Mouse (Mus musculus) olfactory bulb, adult 2 months (tissue): Measurements from ENCODE around the gene Akap6. TPM values are rescaled to one million over a fixed set of nuclear protein-coding genes. Genes with fewer than 3 reads are reported as not detected.
A peak's percentile ranks its signal among the peaks of the same experiment; 100 is the strongest.

Source experiments
- H3K27ac ChIP-seq: fragments of 200-500 bp; 2 replicates; pipeline ENCODE4 v1.5.1; 2012; ENCODE audit warnings: low read depth, low read length; ENCODE audit not compliant: insufficient read depth
- H3K4me1 ChIP-seq: fragments of 200-500 bp; 2 replicates; pipeline ENCODE4 v1.6.1; 2012; ENCODE audit warnings: low read length; ENCODE audit not compliant: control insufficient read depth, insufficient read depth
- H3K4me3 ChIP-seq: fragments of 200-500 bp; 2 replicates; pipeline ENCODE4 v1.5.1; 2012; ENCODE audit warnings: mild to moderate bottlenecking, low read depth, low read length, moderate library complexity; ENCODE audit not compliant: insufficient read depth
- CTCF ChIP-seq: fragments of 200-500 bp; IDR thresholded peaks from 2 replicates; pipeline ENCODE4 v1.5.1; 2012; ENCODE audit warnings: low read depth, mild to moderate bottlenecking, low read length, moderate library complexity; ENCODE audit not compliant: insufficient read depth
- POLR2A ChIP-seq: fragments of 200-500 bp; IDR thresholded peaks from 2 replicates; pipeline ENCODE4 v1.6.1; 2012; ENCODE audit warnings: mild to moderate bottlenecking, low read depth, low read length, moderate library complexity; ENCODE audit not compliant: insufficient read depth
- WGBS: fragments of 180-500 bp; shearing (Covaris S2); methylation state at CpG from one replicate; pipeline ENCODE4 v1.1.7; 2018; 5-methylcytosine and 5-hydroxymethylcytosine counted together
- polyA plus RNA-seq: library from polyadenylated mRNA; stranded (reverse); fragments of >200 nt; gene quantifications from 2 replicates; pipeline ENCODE4 v1.2.4, GENCODE M21; 2012; ENCODE audit warnings: low replicate concordance; ENCODE audit not compliant: missing spikeins, insufficient read depth, insufficient read length

Akap6 gene
- polyA plus RNA-seq, 1 experiment: not detected

- no peak overlapping the region for H3K4me3 ChIP-seq
- TF ChIP-seq CTCF (no peak), POLR2A (no peak)
- peaks cover 10% of the 10 kb centered on the region for H3K4me1 ChIP-seq
- WGBS: 10% methylated on average over 4 of the region's 4 CpGs
- H3K27ac ChIP-seq: no peak overlapping the region
Observed at GRCm38 (mm10) chr12:52832230-52832629, 133.0 kb downstream of the Akap6 start.

- WGBS: 65% methylated on average over 6 of the region's 6 CpGs
- H3K4me1 ChIP-seq: peaks cover 10% of the 10 kb centered on the region
- no peak overlapping the region for H3K27ac ChIP-seq
- H3K4me3 ChIP-seq: no peak overlapping the region
- TF ChIP-seq CTCF: no peak
- no peak for TF ChIP-seq POLR2A
Observed at GRCm38 (mm10) chr12:52833141-52833540, 134.0 kb downstream of the Akap6 start.

- 76% methylated on average over 10 of the region's 10 CpGs for WGBS
- TF ChIP-seq CTCF: no peak
- TF ChIP-seq POLR2A: no peak
- peaks cover 10% of the 10 kb centered on the region for H3K4me1 ChIP-seq
- H3K27ac ChIP-seq: no peak overlapping the region
- no peak overlapping the region for H3K4me3 ChIP-seq
Observed at GRCm38 (mm10) chr12:52834074-52834473, 134.9 kb downstream of the Akap6 start.

GRCm38 (mm10) chr12:52834781-52835279, 135.6 kb downstream of the Akap6 start:
- Histone ChIP-seq H3K4me3 (no peak overlapping the region), H3K4me1 (peaks cover 10% of the 10 kb centered on the region), H3K27ac (no peak overlapping the region)
- WGBS: 54% methylated on average over 6 of the region's 6 CpGs
- TF ChIP-seq POLR2A: no peak
- no peak for TF ChIP-seq CTCF

GRCm38 (mm10) chr12:52835291-52835742, 136.1 kb downstream of the Akap6 start:
- H3K27ac ChIP-seq: no peak overlapping the region
- WGBS: 36% methylated on average over 6 of the region's 6 CpGs
- peaks cover 10% of the 10 kb centered on the region for H3K4me1 ChIP-seq
- TF ChIP-seq POLR2A (no peak), CTCF (no peak)
- no peak overlapping the region for H3K4me3 ChIP-seq

GRCm38 (mm10) chr12:52835914-52836546, 136.8 kb downstream of the Akap6 start:
- no peak overlapping the region for H3K4me3 ChIP-seq
- WGBS: 64% methylated on average over 12 of the region's 12 CpGs

GRCm38 (mm10) chr12:52845982-52846381, 146.8 kb downstream of the Akap6 start:
- Histone ChIP-seq H3K27ac (no peak overlapping the region), H3K4me3 (no peak overlapping the region), H3K4me1 (peaks cover 12% of the 10 kb centered on the region)
- TF ChIP-seq POLR2A (no peak), CTCF (no peak)
- WGBS: 97% methylated on average over 1 of the region's 1 CpGs

More at GRCm38 (mm10) chr12:52835914-52836546, 136.8 kb downstream of the Akap6 start:
- TF ChIP-seq CTCF: no peak
- no peak for TF ChIP-seq POLR2A
- Histone ChIP-seq H3K27ac (no peak overlapping the region; the same call in 1 of the 2 replicates), H3K4me1 (peaks cover 10% of the 10 kb centered on the region)

- Histone ChIP-seq H3K27ac (no peak overlapping the region), H3K4me1 (peaks cover 14% of the 10 kb centered on the region), H3K4me3 (no peak overlapping the region)
- 45% methylated on average over 4 of the region's 4 CpGs for WGBS
- no peak for TF ChIP-seq POLR2A
- no peak for TF ChIP-seq CTCF
Observed at GRCm38 (mm10) chr12:52847020-52847419, 147.8 kb downstream of the Akap6 start.

- 47% methylated on average over 14 of the region's 14 CpGs for WGBS
- peaks cover 14% of the 10 kb centered on the region for H3K4me1 ChIP-seq
Observed at GRCm38 (mm10) chr12:52847830-52848518, 148.8 kb downstream of the Akap6 start.

More at GRCm38 (mm10) chr12:52847830-52848518, 148.8 kb downstream of the Akap6 start:
- TF ChIP-seq POLR2A: no peak
- TF ChIP-seq CTCF: no peak
- 0 out of 2 replicates have a peak overlapping the region, but pooled peaks have one; percentile 20 for H3K27ac ChIP-seq
- H3K4me3 ChIP-seq: no peak overlapping the region
